ENCODE assay signal across 22 mouse cellular contexts in the genomic region with DNA sequence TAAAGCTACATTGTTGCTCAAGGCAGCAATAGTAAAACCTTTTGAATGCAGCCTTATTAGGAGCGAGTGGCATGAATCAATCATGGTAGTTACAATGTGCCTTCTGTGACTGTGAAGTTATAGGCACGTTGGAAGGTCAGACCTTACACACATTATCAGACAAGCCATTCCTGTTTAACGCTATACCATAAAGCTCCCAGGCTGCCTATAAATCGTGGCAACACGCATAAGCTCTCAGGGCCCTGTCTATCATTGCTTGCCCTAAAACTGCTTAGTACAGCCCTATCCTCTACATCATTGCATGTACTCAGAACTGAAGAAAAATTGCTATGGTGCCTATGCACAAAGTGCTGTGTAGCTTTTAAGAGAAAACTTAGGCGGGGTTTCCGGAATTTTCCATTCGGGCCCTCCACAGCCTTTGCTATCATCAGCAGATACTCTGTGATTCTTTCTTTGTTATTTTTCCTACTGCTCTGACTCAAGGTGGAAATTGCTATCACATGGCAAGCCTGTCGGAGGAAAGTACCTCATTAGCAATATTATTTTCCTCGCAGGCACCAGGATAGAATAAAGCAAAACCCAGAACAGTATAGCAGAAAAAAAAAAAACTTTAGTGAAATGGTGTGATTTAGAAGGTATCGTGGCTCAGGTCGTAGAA.
DNase-seq lines count a peak whose midpoint lies in the region; ATAC-seq and TF ChIP-seq lines count a peak whose summit lies in the region.
"Had no signal": no experiment of that assay in that cellular context is flagged by ENCODE, and none has a peak within 500 bp of the region (broad histone marks: within the 10 kb centered on the region; RNA-seq: fewer than 3 reads in every experiment).

No protein-coding gene starts in this region.

- no peaks in the 10 kb centered on the region for H3K9me3 ChIP-seq in midbrain, embryonic 13.5 days
- no peaks in the 10 kb centered on the region for H3K9me3 ChIP-seq in midbrain, embryonic 10.5 days (replicated peaks)
- H3K9me3 ChIP-seq in limb, embryonic 12.5 days: no peaks in the 10 kb centered on the region
- no peaks in the 10 kb centered on the region for H3K9me3 ChIP-seq in neural tube, embryonic 15.5 days (replicated peaks)
- H3K9me3 ChIP-seq: forebrain, embryonic 13.5 days; hindbrain, embryonic 15.5 days; kidney, embryonic 15.5 days; megakaryocyte, embryonic 14.5 days had no signal

- 0 out of 2 replicates have a peak, but pooled peaks have one; percentile 40 for ATAC-seq in midbrain, embryonic 13.5 days
- ATAC-seq in limb, embryonic 12.5 days (ENCODE audit: insufficient number of reproducible peaks, insufficient read depth, low FRiP score, low TSS enrichment, low read depth): peak; percentile 93
- peak; percentile 76 for ATAC-seq in neural tube, embryonic 15.5 days (ENCODE audit: low FRiP score)
- ATAC-seq: activated CD4-positive, CD25-positive, alpha-beta regulatory T cell, adult 4 months; forebrain, embryonic 13.5 days; intestine, postnatal 0 days had no signal

- 86% methylated on average over 12 of the region's 12 CpGs for WGBS in midbrain, embryonic 13.5 days
- 91% methylated on average over 12 of the region's 12 CpGs for WGBS in midbrain, embryonic 10.5 days
- 39% methylated on average over 12 of the region's 12 CpGs for WGBS in limb, embryonic 12.5 days
- WGBS in neural tube, embryonic 15.5 days: 50% methylated on average over 12 of the region's 12 CpGs

- no peaks in the 10 kb centered on the region for H3K27me3 ChIP-seq in midbrain, embryonic 13.5 days
- H3K27me3 ChIP-seq in midbrain, embryonic 10.5 days (ENCODE audit: low read depth, poor library complexity, severe bottlenecking): no peaks in the 10 kb centered on the region
- H3K27me3 ChIP-seq in limb, embryonic 12.5 days: no peaks in the 10 kb centered on the region
- H3K27me3 ChIP-seq in neural tube, embryonic 15.5 days (replicated peaks): no peaks in the 10 kb centered on the region
- H3K27me3 ChIP-seq: forebrain, embryonic 13.5 days; hindbrain, embryonic 15.5 days; kidney, embryonic 15.5 days; megakaryocyte, embryonic 14.5 days had no signal

- TF ChIP-seq CTCF in embryonic fibroblast, embryonic 13.5 days (IDR thresholded peaks at IDR 0.05; ENCODE audit: borderline replicate concordance, insufficient read depth, low read length): no peak

- no peaks in the 10 kb centered on the region for H3K36me3 ChIP-seq in midbrain, embryonic 13.5 days
- H3K36me3 ChIP-seq in midbrain, embryonic 10.5 days: no peaks in the 10 kb centered on the region
- no peaks in the 10 kb centered on the region for H3K36me3 ChIP-seq in limb, embryonic 12.5 days
- H3K36me3 ChIP-seq in neural tube, embryonic 15.5 days: no peaks in the 10 kb centered on the region
- H3K36me3 ChIP-seq: hindbrain, embryonic 15.5 days; kidney, embryonic 15.5 days had no signal

- no peaks in the 10 kb centered on the region for H3K4me1 ChIP-seq in midbrain, embryonic 13.5 days (replicated peaks)
- no peaks in the 10 kb centered on the region for H3K4me1 ChIP-seq in midbrain, embryonic 10.5 days
- H3K4me1 ChIP-seq in embryonic fibroblast, embryonic 13.5 days (ENCODE audit: control insufficient read depth, insufficient read depth, low read length): peaks cover 10% of the 10 kb centered on the region
- peaks cover 15% of the 10 kb centered on the region for H3K4me1 ChIP-seq in limb, embryonic 12.5 days (replicated peaks)
- peaks cover 5% of the 10 kb centered on the region; the same call in 1 of the 2 replicates for H3K4me1 ChIP-seq in neural tube, embryonic 15.5 days
- H3K4me1 ChIP-seq: forebrain, embryonic 13.5 days; hindbrain, embryonic 15.5 days; kidney, embryonic 15.5 days; megakaryocyte, embryonic 14.5 days had no signal

- no peak overlapping the region for H3K4me3 ChIP-seq in midbrain, embryonic 13.5 days (replicated peaks)
- no peak overlapping the region for H3K4me3 ChIP-seq in midbrain, embryonic 10.5 days
- H3K4me3 ChIP-seq in embryonic fibroblast, embryonic 13.5 days (ENCODE audit: insufficient read depth, low read length): no peak overlapping the region
- H3K4me3 ChIP-seq in limb, embryonic 12.5 days (replicated peaks): no peak overlapping the region
- H3K4me3 ChIP-seq in neural tube, embryonic 15.5 days (replicated peaks): no peak overlapping the region
- H3K4me3 ChIP-seq: erythroblast, embryonic 14.5 days; forebrain, embryonic 13.5 days; hindbrain, embryonic 15.5 days; kidney, embryonic 15.5 days; megakaryocyte, embryonic 14.5 days had no signal

- no peak for TF ChIP-seq POLR2A in embryonic fibroblast, embryonic 13.5 days (IDR thresholded peaks at IDR 0.05; ENCODE audit: low read depth, low read length)

- DNase-seq in midbrain, embryonic 10.5 days (ENCODE audit: low spot score): no peak
- no peak for DNase-seq in frontal cortex, postnatal 10 days (ENCODE audit: low spot score in 2 of 2)
- DNase-seq in adrenal gland, postnatal 14 days: no peak
- DNase-seq: adrenal gland, postnatal 10 days; cerebellum, adult 11-12 months; cerebellum, postnatal 25 days; gastrocnemius, postnatal 36 days; lung, adult 2 months; retina, postnatal 1 day had no signal

- no peak overlapping the region for H3K27ac ChIP-seq in midbrain, embryonic 13.5 days
- H3K27ac ChIP-seq in midbrain, embryonic 10.5 days (replicated peaks): no peak overlapping the region
- H3K27ac ChIP-seq in embryonic fibroblast, embryonic 13.5 days (ENCODE audit: insufficient read depth, low read length): peak overlapping the region; percentile 93
- H3K27ac ChIP-seq in limb, embryonic 12.5 days: peak overlapping the region; percentile 66
- no peak overlapping the region for H3K27ac ChIP-seq in neural tube, embryonic 15.5 days (replicated peaks)
- H3K27ac ChIP-seq: forebrain, embryonic 13.5 days; hindbrain, embryonic 15.5 days; kidney, embryonic 15.5 days; stomach, postnatal 0 days had no signal

- no peak overlapping the region for H3K4me2 ChIP-seq in midbrain, embryonic 13.5 days (replicated peaks)
- no peak overlapping the region for H3K4me2 ChIP-seq in limb, embryonic 12.5 days
- H3K4me2 ChIP-seq in neural tube, embryonic 15.5 days: no peak overlapping the region
- H3K4me2 ChIP-seq: forebrain, embryonic 13.5 days; hindbrain, embryonic 15.5 days; kidney, embryonic 15.5 days; liver, embryonic 11.5 days had no signal

- no peak overlapping the region for H3K9ac ChIP-seq in midbrain, embryonic 13.5 days (replicated peaks)
- H3K9ac ChIP-seq in limb, embryonic 12.5 days (replicated peaks): no peak overlapping the region
- no peak overlapping the region for H3K9ac ChIP-seq in neural tube, embryonic 15.5 days (replicated peaks)
- H3K9ac ChIP-seq: forebrain, embryonic 13.5 days; hindbrain, embryonic 15.5 days; kidney, embryonic 15.5 days had no signal

Comparison
In these comparisons a context has a peak if more than half of its experiments do, and no peak if none do; other contexts are left out.
1. ATAC-seq: peak in every context shown above with its lines; median percentile 93 in limb, embryonic 12.5 days; 76 in neural tube, embryonic 15.5 days; 40 in midbrain, embryonic 13.5 days.
2. H3K27ac ChIP-seq: peak in embryonic fibroblast, embryonic 13.5 days (single experiment) and limb, embryonic 12.5 days (single experiment); none in midbrain, embryonic 13.5 days (single experiment), midbrain, embryonic 10.5 days (single experiment) and neural tube, embryonic 15.5 days (single experiment).